Mouse (Mus musculus) heart, postnatal 0 days (tissue): ENCODE data around the gene Pofut2. TPM values are rescaled to one million over a fixed set of nuclear protein-coding genes. Genes with fewer than 3 reads are reported as not detected.
A peak's percentile ranks its signal among the peaks of the same experiment; 100 is the strongest.

Experiments used
- ATAC-seq: fragments of 200-750 bp; cut with Nextera tagmentation; 2 replicates; pipeline ENCODE4 v1.8.0; 2017; ENCODE audit warnings: low read depth, moderate number of reproducible peaks, moderate library complexity; ENCODE audit not compliant: insufficient read depth
- DNase-seq: peaks from one replicate; pipeline ENCODE4 v3.0.0-alpha.2; 2016; ENCODE audit warnings: low spot score
- H3K27ac ChIP-seq: fragments of 300-500 bp; sonication (generic); 2 replicates; pipeline ENCODE4 v1.5.1; 2014; ENCODE audit warnings: low read depth, mild to moderate bottlenecking
- H3K27me3 ChIP-seq: fragments of 300-500 bp; sonication (generic); 2 replicates; pipeline ENCODE4 v1.6.1; 2014; ENCODE audit warnings: low read length, mixed read lengths; ENCODE audit not compliant: control insufficient read depth, insufficient read depth
- H3K36me3 ChIP-seq: fragments of 300-500 bp; sonication (generic); replicated peaks from 2 replicates; pipeline ENCODE4 v1.6.1; 2014; ENCODE audit warnings: low read length, mixed read lengths; ENCODE audit not compliant: control insufficient read depth, insufficient read depth
- H3K4me1 ChIP-seq: fragments of 300-500 bp; sonication (generic); 2 replicates; pipeline ENCODE4 v1.6.1; 2014; ENCODE audit warnings: antibody characterized with exemption; ENCODE audit not compliant: control insufficient read depth, insufficient read depth
- H3K4me2 ChIP-seq: fragments of 300-500 bp; sonication (generic); 2 replicates; pipeline ENCODE4 v1.6.1; 2014; ENCODE audit warnings: low read depth, mild to moderate bottlenecking, low read length, moderate library complexity
- H3K4me3 ChIP-seq: fragments of 300-500 bp; sonication (generic); 2 replicates; pipeline ENCODE4 v1.5.1; 2014; ENCODE audit warnings: low read depth, low read length
- H3K9ac ChIP-seq: fragments of 300-500 bp; sonication (generic); replicated peaks from 2 replicates; pipeline ENCODE4 v1.6.1; 2014; ENCODE audit warnings: low read depth, low read length, mixed read lengths
- H3K9me3 ChIP-seq: fragments of 300-500 bp; sonication (generic); replicated peaks from 2 replicates; pipeline ENCODE4 v1.6.1; 2016; ENCODE audit warnings: low read length; ENCODE audit not compliant: control insufficient read depth
- CTCF ChIP-seq: IDR thresholded peaks from 2 replicates; pipeline ENCODE4 v1.5.1; 2016; ENCODE audit warnings: antibody characterized with exemption, control low read depth, low read depth
- EP300 ChIP-seq: IDR thresholded peaks from 2 replicates; pipeline ENCODE4 v1.6.1; 2016; ENCODE audit warnings: antibody characterized with exemption, low read depth
- WGBS: fragments of 180-500 bp; shearing (Covaris S2); extraction: QIAGEN DNeasy Blood & Tissue Kit; methylation state at CpG from one replicate; pipeline ENCODE4 v1.1.7; 2014; 5-methylcytosine and 5-hydroxymethylcytosine counted together
- polyA plus RNA-seq: library from polyadenylated mRNA; unstranded; fragments of >200 nt; fragmentation: Nextera tagmentation; extraction: Ambion mirVana; gene quantifications from 2 replicates; pipeline ENCODE4 v1.2.1, GENCODE M21; 2015
- total RNA-seq: library from RNA; depleted of rRNA; stranded (reverse); fragments of >200 nt; gene quantifications from 2 replicates; pipeline ENCODE4 v1.2.3, GENCODE M21; 2014; ENCODE audit warnings: low replicate concordance

Pofut2 gene
- total and polyA plus RNA-seq, 2 experiments from 2014 or later, result 71.1 to 78.8 TPM

GRCm38 (mm10) chr10:77251223-77251783, 7.7 kb upstream of the Pofut2 start:
- no peaks in the 10 kb centered on the region for H3K9me3 ChIP-seq
- H3K9ac ChIP-seq, result peak overlapping the region; percentile 37; the same call in 1 of the 2 replicates
- ATAC-seq (no peak; the same call in 1 of the 2 replicates), DNase-seq (no peak)
- H3K4me2 ChIP-seq, result peak overlapping the region; percentile 53
- no peaks in the 10 kb centered on the region for H3K27me3 ChIP-seq
- 51% methylated on average over 18 of the region's 18 CpGs for WGBS
- peaks cover 14% of the 10 kb centered on the region for H3K4me1 ChIP-seq
- H3K27ac ChIP-seq, result peak overlapping the region; percentile 76
- H3K4me3 ChIP-seq, result peak overlapping the region; percentile 21
- TF ChIP-seq CTCF, result peak; percentile 23; the same call in 1 of the 2 replicates
- no peak for TF ChIP-seq EP300
- H3K36me3 ChIP-seq, result no peaks in the 10 kb centered on the region

GRCm38 (mm10) chr10:77251784-77252539, 7.1 kb upstream of the Pofut2 start:
- peak; percentile 32 for ATAC-seq
- no peaks in the 10 kb centered on the region for H3K27me3 ChIP-seq
- H3K4me1 ChIP-seq, result peaks cover 14% of the 10 kb centered on the region
- H3K36me3 ChIP-seq, result no peaks in the 10 kb centered on the region
- TF ChIP-seq CTCF (no peak), EP300 (no peak)
- H3K9me3 ChIP-seq, result no peaks in the 10 kb centered on the region
- H3K4me3 ChIP-seq, result peak overlapping the region; percentile 21
- peak overlapping the region; percentile 76 for H3K27ac ChIP-seq
- H3K9ac ChIP-seq, result peak overlapping the region; percentile 37; the same call in 1 of the 2 replicates
- no peak for DNase-seq
- H3K4me2 ChIP-seq, result peak overlapping the region; percentile 53
- 36% methylated on average over 18 of the region's 18 CpGs for WGBS

- Histone ChIP-seq H3K4me1 (peaks cover 14% of the 10 kb centered on the region), H3K9me3 (no peaks in the 10 kb centered on the region), H3K4me3 (no peak overlapping the region), H3K9ac (no peak overlapping the region), H3K27me3 (no peaks in the 10 kb centered on the region), H3K4me2 (no peak overlapping the region), H3K36me3 (no peaks in the 10 kb centered on the region), H3K27ac (no peak overlapping the region)
- WGBS, result 2% methylated on average over 4 of the region's 4 CpGs
- ATAC-seq, result peak; percentile 57
- peak; percentile 99 for TF ChIP-seq CTCF
- no peak for TF ChIP-seq EP300
- DNase-seq, result peak; percentile 81
Observed at GRCm38 (mm10) chr10:77252790-77253189, 6.2 kb upstream of the Pofut2 start.

- Histone ChIP-seq H3K9me3 (no peaks in the 10 kb centered on the region), H3K4me1 (peaks cover 18% of the 10 kb centered on the region), H3K4me3 (no peak overlapping the region), H3K4me2 (no peak overlapping the region), H3K27ac (no peak overlapping the region), H3K36me3 (no peaks in the 10 kb centered on the region), H3K27me3 (no peaks in the 10 kb centered on the region), H3K9ac (no peak overlapping the region)
- TF ChIP-seq CTCF (no peak), EP300 (no peak)
- no peak for ATAC-seq
- DNase-seq, result no peak
- 80% methylated on average over 3 of the region's 3 CpGs for WGBS
Observed at GRCm38 (mm10) chr10:77255231-77255630, 3.8 kb upstream of the Pofut2 start.

- Histone ChIP-seq H3K9me3 (no peaks in the 10 kb centered on the region), H3K27ac (no peak overlapping the region), H3K9ac (no peak overlapping the region), H3K36me3 (peaks cover 3% of the 10 kb centered on the region), H3K4me1 (peaks cover 19% of the 10 kb centered on the region), H3K27me3 (no peaks in the 10 kb centered on the region), H3K4me3 (no peak overlapping the region), H3K4me2 (no peak overlapping the region)
- ATAC-seq (no peak), DNase-seq (no peak)
- TF ChIP-seq CTCF, result no peak
- no peak for TF ChIP-seq EP300
- 73% methylated on average over 3 of the region's 3 CpGs for WGBS
Observed at GRCm38 (mm10) chr10:77255676-77256075, 3.3 kb upstream of the Pofut2 start.
